ENCODE assay signal across 10 mouse cellular contexts in the genomic region with DNA sequence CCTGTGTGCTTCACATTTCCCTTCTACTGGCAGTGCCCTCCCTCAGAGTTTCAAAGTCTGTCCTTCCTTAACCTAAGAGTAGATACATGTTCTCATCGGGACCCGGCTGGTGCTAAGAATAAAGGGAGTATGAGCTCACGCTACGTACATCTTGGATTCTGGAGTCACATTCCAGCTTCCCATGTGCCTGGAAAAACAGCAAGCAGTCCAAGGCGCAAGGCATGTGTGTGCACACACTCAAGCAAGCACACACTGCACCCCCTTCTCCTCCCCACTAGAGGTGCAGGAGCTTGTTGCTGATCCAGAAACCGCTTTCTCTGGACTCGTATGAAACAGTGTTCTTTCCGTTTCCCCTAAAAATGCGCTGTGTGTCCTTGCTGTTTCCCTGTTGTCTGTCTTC. TPM values are rescaled to one million over a fixed set of nuclear protein-coding genes. Genes with fewer than 3 reads are reported as not detected.
A peak's percentile ranks its signal among the peaks of the same experiment; 100 is the strongest.
DNase-seq lines count a peak whose midpoint lies in the region; ATAC-seq and TF ChIP-seq lines count a peak whose summit lies in the region.
"Had no signal": no experiment of that assay in that cellular context is flagged by ENCODE, and none has a peak within 500 bp of the region (broad histone marks: within the 10 kb centered on the region; RNA-seq: fewer than 3 reads in every experiment).

No protein-coding gene starts in this region.

- H3K27ac ChIP-seq in layer of hippocampus, adult 2 months: peak overlapping the region; percentile 93
- no peak overlapping the region for H3K27ac ChIP-seq in cortical plate, adult 2 months (ENCODE audit: insufficient read depth, low read length)
- peak overlapping the region; percentile 79 for H3K27ac ChIP-seq in heart, embryonic 16.5 days (ENCODE audit: low read length)
- H3K27ac ChIP-seq in limb, embryonic 14.5 days (replicated peaks; ENCODE audit: low read depth, low read length): no peak overlapping the region

- H3K4me3 ChIP-seq in layer of hippocampus, adult 2 months: no peak overlapping the region
- no peak overlapping the region for H3K4me3 ChIP-seq in cortical plate, adult 2 months (ENCODE audit: insufficient read depth, low read length)
- H3K4me3 ChIP-seq in heart, embryonic 16.5 days (ENCODE audit: low read length): no peak overlapping the region
- H3K4me3 ChIP-seq in limb, embryonic 14.5 days (replicated peaks; ENCODE audit: low read length): no peak overlapping the region

- no peaks in the 10 kb centered on the region for H3K9me3 ChIP-seq in heart, embryonic 16.5 days (replicated peaks; ENCODE audit: control insufficient read depth, low read length)
- no peaks in the 10 kb centered on the region for H3K9me3 ChIP-seq in limb, embryonic 14.5 days (ENCODE audit: control insufficient read depth, low read length)

- DNase-seq in layer of hippocampus, adult 2 months (ENCODE audit: low spot score in 2 of 2): no peak
- DNase-seq in layer of hippocampus, postnatal 25 days (ENCODE audit: extremely low spot score in 1 of 2, low spot score in 1 of 2): no peak
- DNase-seq in limb, embryonic 14.5 days (ENCODE audit: low spot score): peak; percentile 38
- DNase-seq in cerebellum, postnatal 14 days: no peak
- DNase-seq in urinary bladder, postnatal 4 days (ENCODE audit: low spot score in 2 of 2): no peak
- no peak for DNase-seq in layer of hippocampus, adult 8-10 months (ENCODE audit: low spot score in 2 of 2)
- DNase-seq: kidney, postnatal 36 days; thymus, postnatal 14 days had no signal

- peaks cover 2% of the 10 kb centered on the region; the same call in 1 of the 2 replicates for H3K36me3 ChIP-seq in heart, embryonic 16.5 days (ENCODE audit: control insufficient read depth, insufficient read depth)
- H3K36me3 ChIP-seq in limb, embryonic 14.5 days (ENCODE audit: control insufficient read depth, insufficient read depth, low read length): peaks cover 4% of the 10 kb centered on the region; the same call in 1 of the 2 replicates

- ATAC-seq in heart, embryonic 16.5 days (replicated peaks; ENCODE audit: extremely low read depth, insufficient read depth, low FRiP score): peak; percentile 90
- ATAC-seq in limb, embryonic 14.5 days (ENCODE audit: low FRiP score, low read depth): peak; percentile 54; the same call in 1 of the 2 replicates

- no peak for TF ChIP-seq POLR2A in cortical plate, adult 2 months (IDR thresholded peaks at IDR 0.05; ENCODE audit: extremely low read depth, insufficient read depth, low read length)
- no peak for TF ChIP-seq POLR2A in limb, embryonic 14.5 days (IDR thresholded peaks at IDR 0.05; ENCODE audit: borderline replicate concordance, extremely low read depth, insufficient read depth, insufficient read length)

- 34% methylated on average over 9 of the region's 9 CpGs for WGBS in heart, embryonic 16.5 days
- WGBS in limb, embryonic 14.5 days: 66% methylated on average over 9 of the region's 9 CpGs

- H3K4me1 ChIP-seq in cortical plate, adult 2 months (ENCODE audit: control insufficient read depth, insufficient read depth, low read length): peaks cover 10% of the 10 kb centered on the region
- peaks cover 28% of the 10 kb centered on the region for H3K4me1 ChIP-seq in heart, embryonic 16.5 days (ENCODE audit: control insufficient read depth, insufficient read depth, low read length)
- 0 out of 2 replicates have a peak, but pooled peaks cover 3% of the 10 kb centered on the region for H3K4me1 ChIP-seq in limb, embryonic 14.5 days (ENCODE audit: control insufficient read depth, insufficient read depth, low read length)

- H3K9ac ChIP-seq in heart, embryonic 16.5 days (ENCODE audit: low read length): peak overlapping the region; percentile 58
- no peak overlapping the region for H3K9ac ChIP-seq in limb, embryonic 14.5 days (ENCODE audit: low read depth, low read length, severe bottlenecking)

- H3K4me2 ChIP-seq in heart, embryonic 16.5 days (ENCODE audit: low read depth, low read length): peak overlapping the region; percentile 37; the same call in 1 of the 2 replicates
- no peak overlapping the region for H3K4me2 ChIP-seq in limb, embryonic 14.5 days (replicated peaks; ENCODE audit: low read depth, low read length, severe bottlenecking)

- TF ChIP-seq CTCF in layer of hippocampus, adult 2 months (conservative IDR thresholded peaks at IDR 0.05): peak; percentile 58
- TF ChIP-seq CTCF in cortical plate, adult 2 months (IDR thresholded peaks at IDR 0.05; ENCODE audit: extremely low read depth, insufficient read depth, low read length): peak; percentile 20

- no peaks in the 10 kb centered on the region for H3K27me3 ChIP-seq in heart, embryonic 16.5 days (ENCODE audit: control insufficient read depth, insufficient read depth, low read length)
- no peaks in the 10 kb centered on the region for H3K27me3 ChIP-seq in limb, embryonic 14.5 days (ENCODE audit: control insufficient read depth, insufficient read depth, low read length)

RNA-seq across cellular contexts. Expression of a gene that starts 31.3 kb away (rescaled TPM):
- 10 to 100 TPM; 10.9 to 13.2 TPM for total RNA-seq in layer of hippocampus, adult 2 months (2021)
- 10 to 100 TPM; 13.1 to 14.3 TPM for total RNA-seq in layer of hippocampus, postnatal 25 days (2021)
- polyA plus RNA-seq in cortical plate, adult 2 months (2012; rRNA removed): 24.7 and 29.5 TPM in 2 replicates
- 267 and 270 TPM in 2 replicates for polyA plus RNA-seq in heart, embryonic 16.5 days (2015; fragmentation: Nextera tagmentation; extraction: Ambion mirVana)
- 64.5 and 85.3 TPM in 2 replicates for polyA plus RNA-seq in limb, embryonic 14.5 days (2012; rRNA removed)
- polyA plus RNA-seq in limb, embryonic 14.5 days (2014; fragmentation: Nextera tagmentation; extraction: Ambion mirVana): 175 TPM in 2 replicates
- 10 to 100 TPM; 10.5 to 13.6 (median 13.4) TPM for total RNA-seq in layer of hippocampus, adult 8-10 months (2022)

Comparison
In these comparisons a context has a peak if more than half of its experiments do, and no peak if none do; other contexts are left out.
1. H3K27ac ChIP-seq: peak in layer of hippocampus, adult 2 months (single experiment) and heart, embryonic 16.5 days (single experiment); none in cortical plate, adult 2 months (single experiment) and limb, embryonic 14.5 days (single experiment).